Mouse (Mus musculus) bone marrow macrophage, adult 2 months (primary cell): ENCODE results near the gene Sh2d7.

Experiments
- CTCF ChIP-seq: IDR thresholded peaks from 2 replicates; pipeline ENCODE4 v1.5.1; 2012; ENCODE audit warnings: low read depth, mild to moderate bottlenecking, low read length, moderate library complexity
- POLR2A ChIP-seq: IDR thresholded peaks from 2 replicates; pipeline ENCODE4 v1.6.1; 2012; ENCODE audit warnings: mild to moderate bottlenecking, low read depth, low read length, borderline replicate concordance

DNA sequence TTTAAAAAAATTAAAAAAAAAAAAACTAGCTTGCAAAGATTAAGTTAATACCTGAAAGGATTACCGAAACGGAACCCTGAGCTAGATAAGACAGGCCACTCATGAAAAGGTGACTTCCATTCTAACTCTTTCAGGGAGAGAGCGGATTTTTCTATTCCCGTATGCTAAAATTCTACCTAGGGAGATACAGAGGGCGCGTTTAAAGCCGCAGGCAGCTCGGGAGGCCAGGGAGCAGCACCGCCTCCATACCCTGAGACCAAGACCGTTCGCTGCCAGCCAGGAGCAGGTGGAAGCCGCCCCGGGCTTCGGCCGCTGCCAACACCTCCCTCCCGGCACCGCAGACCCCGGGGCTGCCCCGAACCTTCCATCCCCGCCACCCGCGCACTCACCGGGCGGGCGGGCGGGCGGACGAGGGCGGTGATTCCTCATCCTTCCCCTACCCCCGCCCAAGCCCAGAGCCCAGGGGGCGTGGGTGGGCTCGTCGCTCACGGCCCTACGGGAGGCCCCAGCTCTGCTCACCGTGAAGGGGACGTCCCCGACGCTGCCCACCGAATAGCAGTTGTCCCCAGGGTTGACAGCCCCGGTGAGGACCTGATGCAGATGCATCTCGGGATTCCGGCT is 37.8 kb upstream of the Sh2d7 start:
- TF ChIP-seq CTCF (no peak), POLR2A (no peak)
